8 mouse cellular contexts compared by ENCODE assay signal in genomic region chr17:43359826-43360619, GRCm38 (mm10). TPM values are rescaled to one million over a fixed set of nuclear protein-coding genes. Genes with fewer than 3 reads are reported as not detected.
DNase-seq lines count a peak whose midpoint lies in the region; ATAC-seq and TF ChIP-seq lines count a peak whose summit lies in the region.

Adgrf5 (plus strand) TSS chr17:43360451.

- no peaks in the 10 kb centered on the region for H3K9me3 ChIP-seq in hindbrain, embryonic 14.5 days (ENCODE audit: control insufficient read depth, low read length)

- H3K4me1 ChIP-seq in hindbrain, embryonic 14.5 days (replicated peaks; ENCODE audit: control insufficient read depth, insufficient read depth, low read length): no peaks in the 10 kb centered on the region

- no peaks in the 10 kb centered on the region for H3K27me3 ChIP-seq in hindbrain, embryonic 14.5 days (ENCODE audit: control insufficient read depth, insufficient read depth, low read length)

- H3K36me3 ChIP-seq in hindbrain, embryonic 14.5 days (replicated peaks; ENCODE audit: control insufficient read depth, insufficient read depth): no peaks in the 10 kb centered on the region

- H3K27ac ChIP-seq in gastrocnemius, adult 2 months: peak within 1 kb of the TSS; percentile 81
- no peak within 1 kb of the TSS for H3K27ac ChIP-seq in hindbrain, embryonic 14.5 days

- H3K4me2 ChIP-seq in hindbrain, embryonic 14.5 days (replicated peaks): peak within 1 kb of the TSS; percentile 6

- intact Hi-C loops in gastrocnemius, adult 2 months (cut with DNase I): no loop called here
- intact Hi-C loops in left cerebral cortex, postnatal 36 days (cut with DNase I): no loop called here

- TF ChIP-seq CTCF in gastrocnemius, adult 2 months (IDR thresholded peaks at IDR 0.05): no peak

- peak within 1 kb of the TSS; percentile 67 for H3K4me3 ChIP-seq in gastrocnemius, adult 2 months
- no peak within 1 kb of the TSS; the same call in 1 of the 2 replicates for H3K4me3 ChIP-seq in hindbrain, embryonic 14.5 days (replicated peaks; ENCODE audit: low read length)

- no peak within 1 kb of the TSS for H3K9ac ChIP-seq in hindbrain, embryonic 14.5 days

- no peak for ATAC-seq in hindbrain, embryonic 14.5 days (ENCODE audit: low FRiP score)

- 66% methylated on average over 16 of the region's 16 CpGs for WGBS in hindbrain, embryonic 14.5 days

- no peak for DNase-seq in frontal cortex, adult 2 months (ENCODE audit: extremely low spot score in 1 of 2, low spot score in 1 of 2)
- no peak for DNase-seq in frontal cortex, postnatal 10 days (ENCODE audit: low spot score in 2 of 2)
- peak; percentile 52 for DNase-seq in gastrocnemius, adult 2 months
- no peak for DNase-seq in hindbrain, embryonic 14.5 days (ENCODE audit: low spot score)
- no peak for DNase-seq in left cerebral cortex, postnatal 36 days (ENCODE audit: low spot score in 2 of 2)
- peak; percentile 27 for DNase-seq in neural tube, embryonic 10.5 days (ENCODE audit: extremely low spot score, low spot score)
- no peak for DNase-seq in thymus, postnatal 10 days (ENCODE audit: low spot score in 2 of 2)
- no peak for DNase-seq in natural killer cell, adult 2 months (ENCODE audit: low spot score in 2 of 2)

RNA-seq across cellular contexts. Expression of gene Adgrf5, which starts in this region (rescaled TPM):
- 19.3 and 22.0 TPM in 2 replicates for polyA plus RNA-seq in frontal cortex, adult 2 months (2012; rRNA removed)
- 10 to 100 TPM; 78.8 to 85.4 TPM for total RNA-seq in gastrocnemius, adult 2 months (2021)
- 9.6 TPM in 2 replicates for polyA plus RNA-seq in hindbrain, embryonic 14.5 days (2014; fragmentation: Nextera tagmentation; extraction: Ambion mirVana)
- total RNA-seq in left cerebral cortex, postnatal 36 days (2021): 10 to 100 TPM; 26.4 to 30.3 TPM

Comparison
In these comparisons a context has a peak if more than half of its experiments do, and no peak if none do; other contexts are left out.
1. DNase-seq: peak in gastrocnemius, adult 2 months (single experiment) and neural tube, embryonic 10.5 days (single experiment); none in frontal cortex, adult 2 months (0 of 2), frontal cortex, postnatal 10 days (0 of 2), hindbrain, embryonic 14.5 days (single experiment), left cerebral cortex, postnatal 36 days (0 of 2), thymus, postnatal 10 days (0 of 2) and natural killer cell, adult 2 months (0 of 2).